Mouse (Mus musculus) kidney, postnatal 14 days (tissue): ENCODE data around the gene Ylpm1.

Source experiments
- DNase-seq: peaks from one replicate; pipeline ENCODE4 v3.0.0; 2022; ENCODE audit warnings: mixed read lengths

Gene Ylpm1

GRCm38 (mm10) chr12:85110698-85111592 lies 114.8 kb downstream of the Ylpm1 start, which contains the start of the genes Prox2 and Dlst:
TSS of gene Prox2 (minus strand) at chr12:85110759.
TSS of gene Dlst (plus strand) at chr12:85110833.
- peak; percentile 92 for DNase-seq

GRCm38 (mm10) chr12:85112550-85113251 lies 116.6 kb downstream of the Ylpm1 start:
- no peak for DNase-seq

- peak; percentile 54 for DNase-seq
Measured at GRCm38 (mm10) chr12:85113337-85113736, 117.2 kb downstream of the Ylpm1 start.

DNA sequence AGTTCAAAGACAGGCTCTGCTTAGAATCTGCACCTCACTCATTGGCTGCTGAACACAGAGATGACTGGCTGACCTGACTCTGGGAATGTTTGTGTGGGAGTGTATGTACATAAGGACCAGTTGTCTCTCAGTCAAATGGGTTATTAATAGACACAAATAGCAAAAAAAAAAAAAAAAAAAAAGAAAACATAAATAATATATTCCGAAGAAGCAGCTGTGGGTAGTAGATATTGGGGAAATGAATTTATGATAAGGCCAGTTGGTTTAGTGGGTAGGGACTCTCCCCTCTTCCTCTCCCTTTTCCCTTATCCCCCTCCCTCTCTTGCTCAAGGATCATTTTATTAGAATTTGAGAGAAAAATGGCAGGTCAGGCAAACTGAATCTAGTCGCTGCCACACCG lies 117.8 kb downstream of the Ylpm1 start:
- DNase-seq: no peak

DNA sequence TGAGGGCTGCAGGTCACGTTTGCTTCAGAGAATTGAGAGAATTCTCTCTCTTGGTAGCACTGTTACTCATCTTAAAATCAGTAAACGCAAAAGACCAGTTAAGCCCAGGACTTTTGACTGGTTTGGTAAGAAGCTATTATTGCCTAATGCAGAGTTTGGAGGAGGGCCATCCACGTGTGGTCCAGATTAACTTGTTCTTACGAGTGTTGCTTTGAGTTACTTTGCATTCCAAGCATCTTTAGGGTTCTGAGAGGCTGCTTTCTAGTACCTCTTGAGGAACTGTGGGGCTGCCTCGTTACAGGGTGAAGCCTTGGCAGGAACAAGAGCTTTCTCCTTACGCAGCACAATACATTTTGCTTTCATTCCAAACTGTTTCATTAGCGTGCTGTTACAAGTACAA lies 119.6 kb downstream of the Ylpm1 start:
- DNase-seq: no peak
